Comparison of ENCODE assay signal across 15 mouse cellular contexts in genomic region chr6:92663885-92664284, GRCm38 (mm10). TPM values are rescaled to one million over a fixed set of nuclear protein-coding genes. Genes with fewer than 3 reads are reported as not detected.
A peak's percentile ranks its signal among the peaks of the same experiment; 100 is the strongest.
DNase-seq lines count a peak whose midpoint lies in the region; ATAC-seq lines count a peak whose summit lies in the region.
"Had no signal": no experiment of that assay in that cellular context is flagged by ENCODE, and none has a peak within 500 bp of the region (broad histone marks: within the 10 kb centered on the region; RNA-seq: fewer than 3 reads in every experiment).

No protein-coding gene starts in this region.

- DNase-seq in frontal cortex, postnatal 10 days (ENCODE audit: low spot score in 2 of 2), result no peak
- peak; percentile 41 to 44 for DNase-seq in left cerebral cortex, postnatal 14 days (ENCODE audit: low spot score in 2 of 2)
- DNase-seq in left cerebral cortex, adult 18-20 months (ENCODE audit: low spot score in 2 of 2), result no peak
- peak; percentile 41 to 63 for DNase-seq in right cerebral cortex, postnatal 36 days (ENCODE audit: low spot score in 2 of 2)
- DNase-seq in right cerebral cortex, postnatal 4 days, result no peak
- DNase-seq in adipocyte (ENCODE audit: low spot score), result no peak
- DNase-seq: cerebellum, adult 11 months; cerebellum, postnatal 36 days; kidney, adult 9 months; kidney, postnatal 4 days; lung, postnatal 10 days; spleen, adult 18-20 months; thymus, postnatal 25 days had no signal

- ATAC-seq in frontal cortex, adult (ENCODE audit: low TSS enrichment), result peak; percentile 61
- ATAC-seq: inflammation-experienced regulatory T-cells, adult 6 months had no signal

- intact Hi-C loops in left cerebral cortex, postnatal 14 days (cut with DNase I), result loop anchor here (2.0 to 10.0 kb wide), 5 partner anchors 57 to 269 kb away; no protein-coding TSS in a partner anchor

RNA-seq across cellular contexts. Expression of gene Prickle2, which starts 42.1 kb away (rescaled TPM):
- 100 to 1,000 TPM; 184 to 211 TPM for total RNA-seq in left cerebral cortex, postnatal 14 days (2021)
- total RNA-seq in left cerebral cortex, adult 18-20 months (2021), result 100 to 1,000 TPM; 162 to 170 TPM

Comparison
In these comparisons a context has a peak if more than half of its experiments do, and no peak if none do; other contexts are left out.
1. DNase-seq: peak in left cerebral cortex, postnatal 14 days (2 of 2) and right cerebral cortex, postnatal 36 days (2 of 2); none in frontal cortex, postnatal 10 days (0 of 2), left cerebral cortex, adult 18-20 months (0 of 2), right cerebral cortex, postnatal 4 days (single experiment) and adipocyte (single experiment).